Mouse (Mus musculus): ENCODE results near the gene Acaca. TPM values are rescaled to one million over a fixed set of nuclear protein-coding genes. Genes with fewer than 3 reads are reported as not detected.

Gene Acaca
- polyA plus RNA-seq, 1 experiment = 38.5 TPM

- no peak for DNase-seq
- Histone ChIP-seq H3K4me1 (ENCODE audit: control insufficient read depth, insufficient read depth, low read length) (no peaks in the 10 kb centered on the region; the same call in 1 of the 2 replicates), H3K4me3 (ENCODE audit: insufficient read depth, low read depth, low read length) (no peak overlapping the region), H3K27me3 (replicated peaks; ENCODE audit: control insufficient read depth, insufficient read depth, low read length) (no peaks in the 10 kb centered on the region), H3K27ac (ENCODE audit: insufficient read depth, low read depth, low read length) (no peak overlapping the region), H3K36me3 (ENCODE audit: control insufficient read depth, insufficient read depth, low read length) (no peaks in the 10 kb centered on the region)
- no peak for TF ChIP-seq CTCF (conservative IDR thresholded peaks at IDR 0.05; ENCODE audit: insufficient read depth, insufficient read length, low read depth, low read length)
- no peak for TF ChIP-seq POLR2A (IDR thresholded peaks at IDR 0.05; ENCODE audit: low read depth, low read length)
- 61% methylated on average over 5 of the region's 5 CpGs for WGBS
Observed at GRCm38 (mm10) chr11:84097251-84097998, 32.0 kb upstream of the Acaca start.

- no peak for TF ChIP-seq POLR2A (IDR thresholded peaks at IDR 0.05; ENCODE audit: low read depth, low read length)
- TF ChIP-seq CTCF (conservative IDR thresholded peaks at IDR 0.05; ENCODE audit: insufficient read depth, insufficient read length, low read depth, low read length) = no peak
- no peak for DNase-seq
- no peak overlapping the region for H3K4me3 ChIP-seq (ENCODE audit: insufficient read depth, low read depth, low read length)
- no peaks in the 10 kb centered on the region for H3K4me1 ChIP-seq (ENCODE audit: control insufficient read depth, insufficient read depth, low read length)
- no peaks in the 10 kb centered on the region; the same call in 1 of the 2 replicates for H3K36me3 ChIP-seq (ENCODE audit: control insufficient read depth, insufficient read depth, low read length)
- H3K27me3 ChIP-seq (replicated peaks; ENCODE audit: control insufficient read depth, insufficient read depth, low read length) = no peaks in the 10 kb centered on the region
- H3K27ac ChIP-seq (ENCODE audit: insufficient read depth, low read depth, low read length) = no peak overlapping the region
Observed at GRCm38 (mm10) chr11:84101182-84101581, 28.3 kb upstream of the Acaca start.

GRCm38 (mm10) chr11:84104036-84104435 is 25.4 kb upstream of the Acaca start:
- H3K36me3 ChIP-seq (ENCODE audit: control insufficient read depth, insufficient read depth, low read length) = peaks cover 1% of the 10 kb centered on the region; the same call in 1 of the 2 replicates
- no peaks in the 10 kb centered on the region for H3K4me1 ChIP-seq (ENCODE audit: control insufficient read depth, insufficient read depth, low read length)
- 91% methylated on average over 6 of the region's 6 CpGs for WGBS
- H3K27ac ChIP-seq (ENCODE audit: insufficient read depth, low read depth, low read length) = no peak overlapping the region
- TF ChIP-seq POLR2A (IDR thresholded peaks at IDR 0.05; ENCODE audit: low read depth, low read length) = no peak
- no peak for TF ChIP-seq CTCF (conservative IDR thresholded peaks at IDR 0.05; ENCODE audit: insufficient read depth, insufficient read length, low read depth, low read length)
- no peak overlapping the region for H3K4me3 ChIP-seq (ENCODE audit: insufficient read depth, low read depth, low read length)
- H3K27me3 ChIP-seq (replicated peaks; ENCODE audit: control insufficient read depth, insufficient read depth, low read length) = no peaks in the 10 kb centered on the region
- DNase-seq = no peak

GRCm38 (mm10) chr11:84107137-84107536 is 22.3 kb upstream of the Acaca start:
- peaks cover 1% of the 10 kb centered on the region; the same call in 1 of the 2 replicates for H3K36me3 ChIP-seq (ENCODE audit: control insufficient read depth, insufficient read depth, low read length)
- H3K27me3 ChIP-seq (replicated peaks; ENCODE audit: control insufficient read depth, insufficient read depth, low read length) = no peaks in the 10 kb centered on the region
- no peak overlapping the region for H3K4me3 ChIP-seq (ENCODE audit: insufficient read depth, low read depth, low read length)
- DNase-seq = no peak
- H3K27ac ChIP-seq (ENCODE audit: insufficient read depth, low read depth, low read length) = no peak overlapping the region
- WGBS = 63% methylated on average over 2 of the region's 2 CpGs
- no peak for TF ChIP-seq POLR2A (IDR thresholded peaks at IDR 0.05; ENCODE audit: low read depth, low read length)
- TF ChIP-seq CTCF (conservative IDR thresholded peaks at IDR 0.05; ENCODE audit: insufficient read depth, insufficient read length, low read depth, low read length) = no peak
- H3K4me1 ChIP-seq (ENCODE audit: control insufficient read depth, insufficient read depth, low read length) = peaks cover 3% of the 10 kb centered on the region; the same call in 1 of the 2 replicates

GRCm38 (mm10) chr11:84113623-84114022 is 15.8 kb upstream of the Acaca start:
- DNase-seq = no peak
- H3K27ac ChIP-seq (ENCODE audit: insufficient read depth, low read depth, low read length) = no peak overlapping the region
- H3K4me3 ChIP-seq (ENCODE audit: insufficient read depth, low read depth, low read length) = no peak overlapping the region
- no peaks in the 10 kb centered on the region; the same call in 1 of the 2 replicates for H3K36me3 ChIP-seq (ENCODE audit: control insufficient read depth, insufficient read depth, low read length)
- no peaks in the 10 kb centered on the region for H3K27me3 ChIP-seq (replicated peaks; ENCODE audit: control insufficient read depth, insufficient read depth, low read length)
- TF ChIP-seq CTCF (conservative IDR thresholded peaks at IDR 0.05; ENCODE audit: insufficient read depth, insufficient read length, low read depth, low read length) (no peak), POLR2A (IDR thresholded peaks at IDR 0.05; ENCODE audit: low read depth, low read length) (no peak)
- peaks cover 3% of the 10 kb centered on the region; the same call in 1 of the 2 replicates for H3K4me1 ChIP-seq (ENCODE audit: control insufficient read depth, insufficient read depth, low read length)
- 91% methylated on average over 5 of the region's 5 CpGs for WGBS

GRCm38 (mm10) chr11:84115646-84116045 is 13.8 kb upstream of the Acaca start:
- Histone ChIP-seq H3K4me1 (ENCODE audit: control insufficient read depth, insufficient read depth, low read length) (no peaks in the 10 kb centered on the region), H3K36me3 (ENCODE audit: control insufficient read depth, insufficient read depth, low read length) (no peaks in the 10 kb centered on the region; the same call in 1 of the 2 replicates), H3K27ac (ENCODE audit: insufficient read depth, low read depth, low read length) (no peak overlapping the region), H3K27me3 (replicated peaks; ENCODE audit: control insufficient read depth, insufficient read depth, low read length) (no peaks in the 10 kb centered on the region), H3K4me3 (ENCODE audit: insufficient read depth, low read depth, low read length) (no peak overlapping the region)
- WGBS = 73% methylated on average over 9 of the region's 9 CpGs
- DNase-seq = no peak
- TF ChIP-seq POLR2A (IDR thresholded peaks at IDR 0.05; ENCODE audit: low read depth, low read length) (no peak), CTCF (conservative IDR thresholded peaks at IDR 0.05; ENCODE audit: insufficient read depth, insufficient read length, low read depth, low read length) (no peak)

GRCm38 (mm10) chr11:84116221-84116620 is 13.3 kb upstream of the Acaca start:
- Histone ChIP-seq H3K4me3 (ENCODE audit: insufficient read depth, low read depth, low read length) (no peak overlapping the region), H3K36me3 (ENCODE audit: control insufficient read depth, insufficient read depth, low read length) (no peaks in the 10 kb centered on the region; the same call in 1 of the 2 replicates), H3K27ac (ENCODE audit: insufficient read depth, low read depth, low read length) (no peak overlapping the region), H3K27me3 (replicated peaks; ENCODE audit: control insufficient read depth, insufficient read depth, low read length) (no peaks in the 10 kb centered on the region), H3K4me1 (ENCODE audit: control insufficient read depth, insufficient read depth, low read length) (no peaks in the 10 kb centered on the region; the same call in 1 of the 2 replicates)
- TF ChIP-seq CTCF (conservative IDR thresholded peaks at IDR 0.05; ENCODE audit: insufficient read depth, insufficient read length, low read depth, low read length) = no peak
- TF ChIP-seq POLR2A (IDR thresholded peaks at IDR 0.05; ENCODE audit: low read depth, low read length) = no peak
- 59% methylated on average over 2 of the region's 2 CpGs for WGBS
- DNase-seq = no peak

All from kidney, adult 2 months (tissue).